Mouse (Mus musculus) neutrophil, adult 5-6 weeks (primary cell): Measurements from ENCODE around the gene Plekhm3. TPM values are rescaled to one million over a fixed set of nuclear protein-coding genes. Genes with fewer than 3 reads are reported as not detected.

ENCODE experiments used
- ATAC-seq: fragments of 151-379, 151-347 bp; 2 replicates; pipeline ENCODE4 v1.8.0; 2017; ENCODE audit warnings: mild to moderate bottlenecking, moderate TSS enrichment; ENCODE audit not compliant: insufficient number of reproducible peaks, poor library complexity, low FRiP score, severe bottlenecking; ENCODE audit errors: extremely low read depth
- total RNA-seq: library from RNA; stranded (forward); fragments of 200-1000 nt; gene quantifications from 2 replicates; pipeline ENCODE4 v1.2.3, GENCODE M21; 2017

Gene Plekhm3
- total RNA-seq, 1 experiment from 2014 or later: 60.1 TPM

DNA sequence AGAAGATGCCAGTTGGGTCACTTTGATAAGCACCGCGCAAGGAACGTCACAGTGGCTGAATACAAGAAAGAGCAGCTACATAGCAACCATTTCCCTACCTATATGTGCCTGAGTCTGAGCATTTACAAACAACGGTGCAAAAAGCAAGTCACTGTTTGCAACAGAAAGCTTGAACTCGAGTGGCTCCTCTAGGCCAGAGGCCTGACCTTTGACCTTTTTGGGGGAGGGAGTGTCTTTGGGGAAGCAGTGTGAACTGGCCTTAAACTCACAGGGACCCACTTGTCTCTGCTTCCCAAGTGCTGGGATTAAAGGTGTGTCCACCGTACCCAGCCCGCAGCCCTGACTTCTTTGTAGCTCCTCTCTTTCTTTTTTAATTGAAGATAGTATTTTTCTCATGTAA lies 203.0 kb downstream of the Plekhm3 start:
- ATAC-seq: no peak

DNA sequence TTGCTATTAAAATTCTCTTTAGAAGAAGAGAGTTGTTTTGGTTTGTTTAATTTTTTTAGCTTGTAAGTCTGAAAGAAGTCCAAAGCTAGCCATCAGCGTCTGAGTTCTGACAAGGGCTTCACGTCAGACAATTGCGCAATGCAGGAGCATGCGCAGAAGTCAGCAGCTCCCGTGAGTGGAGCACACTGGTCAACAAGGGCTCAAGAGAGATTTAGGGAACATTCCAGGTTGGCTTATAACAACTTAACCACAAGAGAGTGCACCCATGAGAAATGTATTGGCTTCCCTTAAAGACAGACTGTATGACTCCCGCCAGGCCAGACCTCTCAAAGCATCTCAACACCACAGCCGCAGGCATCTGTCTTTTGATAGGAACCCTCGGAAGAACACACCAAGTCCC lies 203.5 kb downstream of the Plekhm3 start:
- ATAC-seq: no peak

DNA sequence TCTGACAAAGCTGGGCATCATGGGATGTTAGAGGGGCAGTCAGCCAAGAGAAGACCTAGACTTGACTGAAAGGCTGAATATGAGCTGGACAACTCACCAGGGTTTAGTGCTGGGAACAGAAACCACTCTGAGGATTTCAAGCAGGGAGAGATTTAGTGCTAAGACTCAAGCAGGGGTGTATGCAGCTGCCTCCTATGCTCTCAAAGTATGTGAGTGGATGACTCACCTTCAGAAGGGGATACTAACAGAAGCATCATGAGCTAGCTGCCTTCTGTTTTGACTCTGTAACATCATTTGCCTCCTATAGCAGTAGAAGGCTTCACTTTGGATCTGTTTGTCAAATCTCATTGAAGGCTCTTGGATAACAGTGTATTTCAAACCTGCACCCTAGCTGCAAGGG lies 212.0 kb downstream of the Plekhm3 start:
- ATAC-seq: no peak

DNA sequence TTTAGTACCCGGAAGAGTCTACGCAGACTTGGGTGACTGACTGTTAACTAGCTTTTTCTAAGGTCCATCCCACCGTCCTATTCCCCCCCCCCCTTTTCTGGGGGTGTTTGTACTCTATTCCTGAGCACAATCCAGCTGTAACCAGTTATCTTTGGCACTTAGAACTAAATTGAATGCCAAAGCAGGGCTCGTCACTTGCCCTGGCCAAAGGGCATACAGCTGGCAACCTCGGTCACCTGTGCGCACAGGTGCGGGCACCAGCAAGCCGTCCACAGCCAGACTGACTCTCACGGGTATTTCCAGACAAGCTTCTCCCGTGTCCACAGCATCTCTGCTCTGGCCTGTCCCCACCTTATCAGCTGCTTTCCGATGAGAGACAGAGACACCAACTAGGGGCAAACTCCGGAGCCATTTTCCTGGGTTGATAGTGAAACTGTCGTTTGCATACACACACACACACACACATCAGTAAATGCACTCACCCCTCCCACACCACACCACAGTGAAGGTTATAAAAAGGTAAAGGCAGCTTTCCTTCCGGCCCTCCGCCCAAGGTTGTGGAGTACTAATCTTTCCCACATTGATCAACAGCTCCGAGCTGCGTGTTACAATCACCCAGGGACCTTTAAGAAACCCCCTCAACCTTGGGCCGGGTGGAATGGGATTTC lies 213.7 kb downstream of the Plekhm3 start:
- no peak for ATAC-seq

DNA sequence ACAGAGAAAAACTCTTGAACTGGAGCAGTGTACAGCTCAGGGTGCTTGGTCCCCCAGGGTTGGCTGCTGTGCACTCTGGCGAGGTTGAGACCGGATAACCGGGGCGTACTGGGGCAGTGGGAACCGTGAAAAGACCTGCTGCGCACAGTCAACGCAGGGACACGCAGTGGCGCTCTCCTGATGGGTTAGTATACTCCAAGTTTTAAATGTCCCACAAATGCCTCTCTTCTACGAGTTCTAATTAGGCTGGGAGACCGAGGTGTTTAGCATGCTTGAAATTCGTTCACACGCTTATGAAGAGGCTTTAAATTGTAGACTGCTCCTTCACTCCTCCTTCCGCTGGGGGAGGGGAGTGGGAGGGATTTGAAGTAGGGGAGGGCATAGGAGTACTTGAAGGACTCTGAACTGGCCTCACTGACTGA lies 218.0 kb downstream of the Plekhm3 start:
- no peak for ATAC-seq

DNA sequence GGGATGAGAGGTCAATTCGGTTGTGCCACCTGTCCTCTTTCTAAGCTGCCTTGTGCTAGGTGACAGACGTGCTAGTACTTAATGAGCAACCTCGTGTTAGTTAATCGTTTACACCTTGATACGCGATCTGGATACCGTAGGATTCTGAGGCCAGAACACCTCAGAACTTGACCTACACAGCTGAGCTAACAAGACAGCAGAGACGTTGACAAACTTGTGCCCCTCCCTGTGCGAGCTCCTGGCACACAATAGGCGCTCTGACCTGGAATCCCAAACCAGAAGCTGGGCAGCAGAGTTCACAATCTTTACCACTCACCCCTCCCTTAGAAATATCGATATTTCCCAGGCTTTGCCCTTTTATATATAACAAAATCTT lies 218.5 kb downstream of the Plekhm3 start:
- ATAC-seq: 0 out of 2 replicates have a peak, but pooled peaks have one; percentile 1

DNA sequence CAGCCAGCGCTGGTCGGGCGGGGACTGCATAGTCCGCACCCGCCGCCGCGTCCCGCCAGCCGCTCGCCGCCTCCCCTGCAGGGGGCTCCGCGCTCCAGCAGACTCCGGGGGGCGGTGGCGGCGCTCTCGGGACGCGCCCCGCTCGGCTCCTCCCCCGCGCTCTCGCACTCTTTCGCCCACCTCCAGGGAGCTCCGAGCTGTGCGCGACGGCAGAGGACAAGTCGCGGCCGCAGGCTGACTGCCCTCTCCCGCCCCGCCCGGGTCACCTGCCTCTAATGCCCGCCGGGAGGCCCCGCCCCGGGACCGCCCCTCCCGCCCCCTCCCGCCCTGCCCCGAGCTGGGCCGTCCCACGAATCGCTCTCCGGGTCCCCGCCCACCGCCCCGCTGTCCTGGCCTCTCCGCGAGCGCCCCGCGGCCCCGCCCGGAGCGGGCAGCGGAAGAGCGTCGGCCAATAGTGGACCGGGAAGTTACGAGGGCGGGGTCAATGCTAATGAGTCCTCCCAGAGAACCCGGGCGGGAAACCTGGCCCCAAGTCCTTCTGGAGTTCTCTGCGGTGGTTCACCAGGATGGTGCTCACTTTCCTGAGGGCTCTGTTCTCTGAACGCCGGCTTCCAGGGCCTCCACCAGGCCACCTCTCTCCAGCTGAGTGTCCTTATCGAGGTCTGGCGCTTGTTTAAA lies 219.0 kb downstream of the Plekhm3 start, which contains the start of gene Fzd5:
Gene Fzd5 (minus strand): TSS at position 250 of the 678 bp plus-strand sequence.
- ATAC-seq: peak; percentile 65

DNA sequence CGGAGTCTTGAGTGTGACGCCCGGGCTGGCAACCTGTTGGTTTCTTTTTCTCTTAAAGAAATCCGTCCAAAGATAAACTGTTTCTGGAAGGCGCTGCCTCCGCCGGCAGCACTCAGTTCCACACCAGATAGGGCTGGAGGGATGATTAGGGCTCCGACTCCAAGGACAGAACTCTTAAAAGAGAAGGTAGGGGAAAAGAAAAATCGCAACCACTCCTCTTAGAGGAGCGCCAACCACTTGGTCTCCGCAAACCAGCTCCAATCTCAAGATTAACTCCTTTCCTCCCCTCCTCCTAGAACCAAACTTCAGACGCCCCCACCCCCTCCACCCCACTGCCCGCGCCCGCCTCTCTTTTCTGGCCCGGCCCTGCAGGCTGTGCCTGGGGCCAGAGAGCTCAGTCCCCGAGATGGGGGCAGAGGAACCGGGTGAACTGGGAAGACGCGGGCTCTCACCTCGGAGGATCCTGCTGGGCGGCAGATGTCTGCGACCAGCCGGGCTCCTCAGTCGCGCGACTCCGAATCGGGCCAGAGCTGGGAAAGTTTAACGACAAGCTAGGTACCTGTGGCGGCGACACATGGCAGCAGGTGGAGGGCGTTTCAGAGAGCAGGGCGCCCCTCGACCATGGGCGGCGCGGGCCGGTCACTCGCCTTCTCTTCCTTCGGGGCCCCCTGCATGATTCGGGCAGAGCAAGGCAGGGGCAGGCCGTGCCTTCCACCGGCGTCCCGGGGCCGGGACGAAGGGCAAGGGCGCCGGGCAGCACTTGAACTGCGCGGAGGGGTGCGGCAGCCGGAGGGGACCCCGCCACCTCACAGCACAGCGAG lies 219.7 kb downstream of the Plekhm3 start:
- no peak for ATAC-seq

Other genes with a start within 250 kb of the Plekhm3 start
- gene Fzd5, start 219.1 kb downstream of the Plekhm3 start, total RNA-seq: 4.1 and 4.2 TPM in 2 replicates
- not detected in 2 replicates for gene Akr1cl, start 75.9 kb upstream of the Plekhm3 start, total RNA-seq
- gene Cryge, start 94.3 kb upstream of the Plekhm3 start, total RNA-seq: not detected in 2 replicates
- gene Crygd, start 106.6 kb upstream of the Plekhm3 start, total RNA-seq: not detected in 2 replicates
- gene Crygc, start 116.9 kb upstream of the Plekhm3 start, total RNA-seq: not detected in 2 replicates
- not detected in 2 replicates for gene Crygb, start 125.5 kb upstream of the Plekhm3 start, total RNA-seq
- gene Cryga, start 146.5 kb upstream of the Plekhm3 start, total RNA-seq: not detected in 2 replicates
- not detected in 2 replicates for gene Gm28845, start 162.7 kb upstream of the Plekhm3 start, total RNA-seq
- not detected in 2 replicates for gene D630023F18Rik, start 166.4 kb upstream of the Plekhm3 start, total RNA-seq
- 40.1 and 48.5 TPM in 2 replicates for gene Idh1, start 229.7 kb upstream of the Plekhm3 start, total RNA-seq
- 64.1 and 69.4 TPM in 2 replicates for gene Pikfyve, start 229.9 kb upstream of the Plekhm3 start, total RNA-seq